Mouse (Mus musculus) hindbrain, embryonic 16.5 days (tissue): Measurements from ENCODE around the gene Sspn. TPM values are rescaled to one million over a fixed set of nuclear protein-coding genes. Genes with fewer than 3 reads are reported as not detected.

Source experiments
- ATAC-seq: fragments of 200-750 bp; cut with Nextera tagmentation; 2 replicates; pipeline ENCODE4 v1.8.0; 2017; ENCODE audit warnings: moderate TSS enrichment, moderate library complexity
- H3K27ac ChIP-seq: fragments of 300-500 bp; sonication (generic); 2 replicates; pipeline ENCODE4 v1.5.1; 2014; ENCODE audit warnings: low read depth, mild to moderate bottlenecking, control low read depth, low read length, moderate library complexity
- H3K27me3 ChIP-seq: fragments of 300-500 bp; sonication (generic); replicated peaks from 2 replicates; pipeline ENCODE4 v1.6.1; 2014; ENCODE audit warnings: low read length; ENCODE audit not compliant: control insufficient read depth, insufficient read depth
- H3K36me3 ChIP-seq: fragments of 300-500 bp; sonication (generic); 2 replicates; pipeline ENCODE4 v1.6.1; 2014; ENCODE audit warnings: mild to moderate bottlenecking, low read length, moderate library complexity, mixed read lengths; ENCODE audit not compliant: control insufficient read depth, insufficient read depth
- H3K4me1 ChIP-seq: fragments of 300-500 bp; sonication (generic); 2 replicates; pipeline ENCODE4 v1.6.1; 2014; ENCODE audit warnings: low read depth, low read length; ENCODE audit not compliant: control insufficient read depth, insufficient read depth
- H3K4me2 ChIP-seq: fragments of 300-500 bp; sonication (generic); 2 replicates; pipeline ENCODE4 v1.6.1; 2014; ENCODE audit warnings: mild to moderate bottlenecking, low read length, control low read depth, moderate library complexity
- H3K4me3 ChIP-seq: fragments of 300-500 bp; sonication (generic); 2 replicates; pipeline ENCODE4 v1.5.1; 2014; ENCODE audit warnings: mild to moderate bottlenecking, low read length, control low read depth, moderate library complexity
- H3K9ac ChIP-seq: fragments of 300-500 bp; sonication (generic); 2 replicates; pipeline ENCODE4 v1.6.1; 2014; ENCODE audit warnings: low read depth, mild to moderate bottlenecking, control low read depth, low read length, moderate library complexity
- H3K9me3 ChIP-seq: fragments of 300-500 bp; sonication (generic); 2 replicates; pipeline ENCODE4 v1.6.1; 2014; ENCODE audit warnings: mild to moderate bottlenecking, low read length, moderate library complexity; ENCODE audit not compliant: control insufficient read depth
- WGBS: fragments of 180-500 bp; shearing (Covaris S2); extraction: QIAGEN DNeasy Blood & Tissue Kit; methylation state at CpG from one replicate; pipeline ENCODE4 v1.1.7; 2014; 5-methylcytosine and 5-hydroxymethylcytosine counted together
- polyA plus RNA-seq: library from polyadenylated mRNA; unstranded; fragments of >200 nt; fragmentation: Nextera tagmentation; extraction: Ambion mirVana; gene quantifications from 2 replicates; pipeline ENCODE4 v1.2.1, GENCODE M21; 2015

Sspn gene
- polyA plus RNA-seq, 1 experiment from 2014 or later, result 6.4 TPM

DNA sequence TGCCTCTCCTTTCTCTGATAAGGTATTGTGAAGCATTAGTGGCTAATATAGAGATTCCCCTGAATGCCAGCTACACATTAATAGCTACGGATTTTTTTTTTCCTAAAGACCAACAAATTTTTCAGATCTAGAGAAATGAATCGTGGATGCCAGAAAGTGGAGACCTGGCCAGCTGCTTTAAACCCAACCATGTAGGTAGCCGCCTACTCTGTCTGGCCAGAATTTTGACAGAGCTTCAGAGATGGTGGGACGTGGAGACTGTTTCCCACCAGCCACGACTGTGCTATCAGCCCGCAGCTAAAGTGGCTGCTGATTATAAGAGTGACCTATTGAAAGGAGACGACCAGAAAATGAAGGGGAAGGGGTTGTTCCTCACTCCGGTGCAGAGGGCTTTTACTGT is 36.3 kb downstream of the Sspn start:
- no peak for ATAC-seq
- Histone ChIP-seq H3K4me2 (no peak overlapping the region), H3K27ac (peak overlapping the region; percentile 23; the same call in 1 of the 2 replicates), H3K9me3 (no peaks in the 10 kb centered on the region), H3K4me1 (no peaks in the 10 kb centered on the region; the same call in 1 of the 2 replicates), H3K36me3 (no peaks in the 10 kb centered on the region), H3K4me3 (no peak overlapping the region), H3K27me3 (no peaks in the 10 kb centered on the region), H3K9ac (no peak overlapping the region)
- 73% methylated on average over 8 of the region's 8 CpGs for WGBS

DNA sequence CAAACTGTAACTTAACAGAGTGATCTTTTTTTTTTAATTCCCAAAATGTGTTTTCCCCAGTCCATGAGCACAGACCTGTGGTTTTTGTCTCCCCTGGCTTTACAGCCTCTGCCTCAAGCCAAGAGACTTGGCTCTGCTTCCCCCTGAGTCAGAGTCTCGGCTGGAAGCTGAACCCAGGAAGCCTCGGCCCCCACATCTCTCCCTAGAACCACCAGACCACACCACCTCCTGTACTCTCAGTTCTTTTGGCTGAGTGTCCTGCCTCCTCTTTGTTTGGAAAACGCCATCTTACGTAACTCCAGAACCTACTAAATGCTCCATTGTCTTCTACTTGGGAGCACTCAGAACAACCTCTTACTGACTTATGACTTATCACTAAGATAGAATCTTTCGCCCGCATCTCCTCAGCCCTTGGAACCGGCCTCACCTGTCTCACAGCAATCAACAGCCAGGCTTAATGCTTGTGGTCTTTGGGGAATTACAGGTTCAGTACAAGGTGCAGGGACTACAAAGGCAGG is 36.9 kb downstream of the Sspn start:
- Histone ChIP-seq H3K27me3 (no peaks in the 10 kb centered on the region), H3K4me2 (no peak overlapping the region), H3K9ac (no peak overlapping the region), H3K36me3 (no peaks in the 10 kb centered on the region), H3K27ac (no peak overlapping the region; the same call in 1 of the 2 replicates), H3K9me3 (no peaks in the 10 kb centered on the region), H3K4me3 (no peak overlapping the region), H3K4me1 (no peaks in the 10 kb centered on the region; the same call in 1 of the 2 replicates)
- ATAC-seq, result peak; percentile 71
- WGBS, result 66% methylated on average over 7 of the region's 7 CpGs

DNA sequence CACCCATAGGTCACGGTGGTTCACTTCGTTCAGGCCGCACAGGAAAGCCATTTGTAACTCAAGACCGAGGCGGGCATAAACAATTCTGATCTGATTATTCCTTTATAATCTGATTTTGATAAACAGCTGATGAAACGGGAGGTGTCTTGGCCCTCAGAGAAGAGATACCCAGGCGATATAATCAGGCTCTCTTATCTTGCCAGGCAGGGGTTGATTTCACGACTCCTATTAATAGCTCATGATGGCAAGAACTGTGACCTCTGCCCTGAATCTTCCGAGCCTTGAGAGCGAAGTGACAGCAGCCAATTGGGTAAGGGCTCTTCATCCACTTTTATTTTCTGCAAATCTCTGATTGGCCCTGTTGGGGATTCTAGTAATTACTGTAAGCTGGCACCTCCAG is 37.4 kb downstream of the Sspn start:
- H3K9me3 ChIP-seq, result no peaks in the 10 kb centered on the region
- 63% methylated on average over 10 of the region's 10 CpGs for WGBS
- H3K4me3 ChIP-seq, result no peak overlapping the region
- H3K4me1 ChIP-seq, result no peaks in the 10 kb centered on the region; the same call in 1 of the 2 replicates
- H3K27ac ChIP-seq, result no peak overlapping the region
- H3K36me3 ChIP-seq, result no peaks in the 10 kb centered on the region
- ATAC-seq, result no peak
- no peak overlapping the region for H3K9ac ChIP-seq
- no peaks in the 10 kb centered on the region for H3K27me3 ChIP-seq
- no peak overlapping the region for H3K4me2 ChIP-seq

DNA sequence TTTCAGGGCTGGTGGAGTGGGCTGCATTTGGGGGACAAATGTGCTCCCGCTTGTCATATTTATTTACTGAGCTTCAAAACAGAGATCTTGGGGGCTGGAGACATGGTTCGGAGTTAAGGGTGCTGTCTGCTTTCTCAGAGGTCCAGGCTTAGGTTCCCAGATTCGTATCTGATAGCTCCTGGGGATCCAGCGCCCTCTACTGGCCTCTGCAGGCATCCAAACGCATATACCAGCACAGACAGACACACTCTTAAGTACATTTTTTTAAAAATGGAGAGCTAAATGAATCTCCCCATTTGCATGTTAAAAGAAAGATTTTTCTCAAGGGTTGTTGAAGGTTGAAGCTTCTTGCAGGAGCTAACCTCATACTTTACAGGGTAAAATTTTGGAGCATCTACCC is 38.1 kb downstream of the Sspn start:
- Histone ChIP-seq H3K4me3 (no peak overlapping the region), H3K27ac (no peak overlapping the region), H3K4me1 (no peaks in the 10 kb centered on the region; the same call in 1 of the 2 replicates), H3K9me3 (no peaks in the 10 kb centered on the region), H3K9ac (no peak overlapping the region), H3K27me3 (no peaks in the 10 kb centered on the region), H3K4me2 (no peak overlapping the region), H3K36me3 (no peaks in the 10 kb centered on the region)
- no peak for ATAC-seq
- 77% methylated on average over 5 of the region's 5 CpGs for WGBS

DNA sequence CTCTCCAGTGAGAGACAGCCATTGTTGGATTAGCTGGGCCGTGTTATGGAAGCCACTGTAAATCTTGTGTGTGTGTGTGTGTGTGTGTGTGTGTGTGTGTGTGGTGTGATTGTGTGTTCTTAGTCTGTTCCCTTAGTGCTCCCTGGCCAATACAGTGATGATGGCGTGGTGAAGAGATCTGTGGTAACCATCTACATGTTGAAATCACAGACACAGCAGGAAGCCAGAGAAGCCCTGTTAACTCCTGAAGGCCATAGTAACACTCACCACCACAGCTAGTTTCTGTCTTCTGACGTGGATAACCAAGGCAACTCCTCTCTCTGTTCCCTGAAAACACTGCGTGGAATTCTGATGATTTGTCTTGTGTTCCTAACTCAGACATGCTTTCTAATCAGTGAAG is 40.7 kb downstream of the Sspn start:
- Histone ChIP-seq H3K27me3 (no peaks in the 10 kb centered on the region), H3K4me1 (no peaks in the 10 kb centered on the region; the same call in 1 of the 2 replicates), H3K9ac (no peak overlapping the region), H3K4me3 (no peak overlapping the region), H3K9me3 (no peaks in the 10 kb centered on the region), H3K36me3 (no peaks in the 10 kb centered on the region), H3K27ac (no peak overlapping the region), H3K4me2 (no peak overlapping the region)
- WGBS, result 86% methylated on average over 4 of the region's 4 CpGs
- no peak for ATAC-seq

DNA sequence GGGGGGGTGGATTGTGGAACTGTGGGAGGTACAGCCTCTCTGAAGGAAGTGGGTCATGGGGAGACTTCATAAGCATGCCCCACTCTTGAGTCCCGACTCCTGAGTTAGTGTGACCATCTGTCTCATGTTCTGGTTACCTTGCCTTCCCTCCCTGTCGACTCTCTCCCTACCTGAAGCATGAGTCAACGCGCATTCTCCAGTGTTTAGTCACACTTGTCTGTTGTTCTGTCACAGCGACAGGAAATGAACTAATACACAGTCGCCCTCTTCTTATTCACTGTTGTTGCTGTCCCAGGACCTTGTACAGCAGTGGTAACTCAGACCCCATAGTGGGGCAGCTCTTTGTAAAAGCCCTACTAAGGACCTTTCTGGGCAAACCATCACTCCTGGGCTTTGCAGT is 41.4 kb downstream of the Sspn start:
- no peak overlapping the region for H3K9ac ChIP-seq
- ATAC-seq, result no peak
- H3K27ac ChIP-seq, result no peak overlapping the region
- no peaks in the 10 kb centered on the region; the same call in 1 of the 2 replicates for H3K4me1 ChIP-seq
- no peaks in the 10 kb centered on the region for H3K27me3 ChIP-seq
- H3K36me3 ChIP-seq, result no peaks in the 10 kb centered on the region
- no peaks in the 10 kb centered on the region for H3K9me3 ChIP-seq
- no peak overlapping the region for H3K4me3 ChIP-seq
- 87% methylated on average over 6 of the region's 6 CpGs for WGBS
- no peak overlapping the region for H3K4me2 ChIP-seq

DNA sequence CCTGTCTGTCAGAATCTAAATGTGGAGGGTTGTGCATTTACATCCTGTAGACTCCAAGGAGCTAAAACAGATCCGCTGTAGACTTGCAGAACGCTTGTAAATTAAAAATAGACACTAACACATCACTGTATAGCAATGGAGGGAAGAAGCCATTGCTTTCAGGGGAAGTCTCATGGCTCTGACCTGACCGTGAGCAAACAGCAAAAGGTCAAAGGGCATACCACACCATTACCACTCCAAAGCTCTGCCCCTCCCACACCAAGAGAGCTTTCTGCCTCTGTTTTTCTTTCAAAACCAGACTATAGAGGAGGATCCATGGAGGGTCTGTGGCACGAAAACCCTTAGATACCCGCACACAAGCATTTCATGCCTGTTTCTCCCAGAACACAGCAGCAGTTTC is 41.9 kb downstream of the Sspn start:
- no peaks in the 10 kb centered on the region for H3K9me3 ChIP-seq
- WGBS, result 58% methylated on average over 5 of the region's 5 CpGs

DNA sequence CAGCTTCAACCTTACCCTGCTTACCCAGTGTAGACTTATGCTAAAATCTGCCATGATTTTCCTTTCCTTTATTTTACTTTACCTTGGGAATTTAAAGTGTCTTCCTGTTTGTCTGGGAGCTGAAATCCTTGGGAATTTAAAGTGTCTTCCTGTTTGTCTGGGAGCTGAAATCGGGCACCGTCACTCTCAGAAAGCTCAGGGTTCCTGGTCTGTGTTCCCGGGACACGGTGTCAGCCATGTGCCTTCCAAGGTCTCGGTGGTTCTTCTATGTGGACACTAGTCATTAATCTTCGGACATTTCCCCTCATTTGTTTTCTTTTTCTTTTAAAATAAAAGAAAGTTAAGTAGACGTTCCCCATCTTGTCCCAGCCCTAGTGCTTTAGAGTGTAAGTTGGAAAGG is 43.3 kb downstream of the Sspn start:
- Histone ChIP-seq H3K9ac (no peak overlapping the region), H3K36me3 (no peaks in the 10 kb centered on the region), H3K27me3 (no peaks in the 10 kb centered on the region), H3K27ac (no peak overlapping the region), H3K4me1 (no peaks in the 10 kb centered on the region), H3K4me2 (no peak overlapping the region), H3K4me3 (no peak overlapping the region), H3K9me3 (no peaks in the 10 kb centered on the region)
- no peak for ATAC-seq
- 83% methylated on average over 7 of the region's 7 CpGs for WGBS

More for the DNA sequence above, 41.9 kb downstream of the Sspn start:
- Histone ChIP-seq H3K4me2 (no peak overlapping the region), H3K4me3 (no peak overlapping the region), H3K27ac (no peak overlapping the region), H3K4me1 (no peaks in the 10 kb centered on the region), H3K36me3 (no peaks in the 10 kb centered on the region), H3K27me3 (no peaks in the 10 kb centered on the region), H3K9ac (no peak overlapping the region)
- no peak for ATAC-seq

DNA sequence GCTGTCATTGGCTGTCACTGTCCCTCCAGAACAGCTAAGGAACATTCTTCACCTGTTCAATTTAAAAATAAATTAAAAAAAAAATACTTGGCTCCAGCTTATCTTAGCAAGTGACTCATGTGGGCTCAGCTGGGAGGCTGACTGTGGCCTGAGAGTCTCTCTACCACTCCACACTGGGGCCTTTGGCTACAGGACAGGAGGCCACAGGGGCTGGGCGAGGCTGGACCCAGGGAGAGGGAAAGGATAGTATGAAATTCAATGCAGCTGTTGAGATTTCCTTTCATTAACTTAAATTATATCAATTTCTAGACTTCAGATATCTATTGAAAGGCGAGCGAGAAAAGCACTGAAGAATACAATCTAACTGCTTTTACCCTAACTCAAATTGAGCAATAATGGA is 45.9 kb downstream of the Sspn start:
- no peak for ATAC-seq
- Histone ChIP-seq H3K4me1 (no peaks in the 10 kb centered on the region), H3K27me3 (no peaks in the 10 kb centered on the region), H3K4me2 (no peak overlapping the region), H3K9ac (no peak overlapping the region), H3K9me3 (no peaks in the 10 kb centered on the region), H3K36me3 (no peaks in the 10 kb centered on the region), H3K27ac (no peak overlapping the region), H3K4me3 (no peak overlapping the region)
- 77% methylated on average over 3 of the region's 3 CpGs for WGBS
